Mouse (Mus musculus) heart, postnatal 0 days (tissue): ENCODE measurements around the gene Acvr2a.

ENCODE experiments used
- CTCF ChIP-seq: IDR thresholded peaks from 2 replicates; pipeline ENCODE4 v1.5.1; 2016; ENCODE audit warnings: antibody characterized with exemption, control low read depth, low read depth
- EP300 ChIP-seq: IDR thresholded peaks from 2 replicates; pipeline ENCODE4 v1.6.1; 2016; ENCODE audit warnings: antibody characterized with exemption, low read depth

DNA sequence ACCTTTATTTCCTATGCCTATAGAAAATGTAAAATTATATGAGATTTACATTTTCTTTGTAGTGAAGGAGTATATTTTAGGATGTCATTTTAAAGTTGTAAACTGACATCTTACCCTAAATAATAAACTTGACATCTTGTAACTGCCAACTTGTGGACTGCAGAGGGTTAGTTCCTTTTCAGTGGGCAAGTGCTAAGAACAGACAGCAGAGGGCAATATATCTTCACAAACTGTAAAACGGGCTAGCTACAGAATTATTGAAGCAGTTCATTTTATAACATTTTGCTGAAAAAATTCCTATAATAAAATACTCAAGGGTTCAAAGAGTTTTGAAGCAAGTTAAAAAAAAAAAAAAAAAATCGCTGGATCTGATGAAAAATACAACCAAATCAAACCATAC lies 95.0 kb downstream of the Acvr2a start:
- TF ChIP-seq CTCF (peak; percentile 64), EP300 (no peak)
